ENCODE assay signal across 17 mouse cellular contexts in the genomic region with DNA sequence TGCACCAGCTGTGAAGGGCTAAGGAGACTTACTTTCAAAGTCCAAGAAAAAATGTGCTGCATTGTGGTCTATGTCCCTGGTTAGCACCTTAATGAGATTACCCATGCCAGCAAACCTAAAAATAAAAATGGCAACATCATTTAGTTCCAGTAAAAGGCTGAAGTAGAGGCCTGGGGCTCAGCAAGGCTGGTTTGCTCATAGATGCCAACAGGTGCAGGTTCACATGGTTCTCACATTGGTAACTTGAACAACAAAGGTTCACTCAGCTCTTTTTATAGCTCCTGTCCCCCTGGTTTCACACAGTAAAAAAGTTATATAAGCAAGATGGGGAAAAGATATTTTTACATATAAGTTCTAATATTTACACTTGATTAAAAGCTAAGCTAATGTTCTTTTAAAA. TPM values are rescaled to one million over a fixed set of nuclear protein-coding genes. Genes with fewer than 3 reads are reported as not detected.
"Had no signal": no experiment of that assay in that cellular context is flagged by ENCODE, and none has a peak within 500 bp of the region (broad histone marks: within the 10 kb centered on the region; RNA-seq: fewer than 3 reads in every experiment).

No protein-coding gene starts in this region.

- H3K27ac ChIP-seq: layer of hippocampus, adult 2 months; limb, embryonic 15.5 days; liver, embryonic 12.5 days; midbrain, embryonic 10.5 days; neural tube, embryonic 12.5 days had no signal

- H3K9ac ChIP-seq: limb, embryonic 15.5 days; liver, embryonic 12.5 days; lung, embryonic 14.5 days; neural tube, embryonic 12.5 days had no signal

- ATAC-seq: intestine, postnatal 0 days; liver, embryonic 12.5 days had no signal

- H3K4me2 ChIP-seq: limb, embryonic 15.5 days; liver, embryonic 12.5 days; lung, embryonic 14.5 days; neural tube, embryonic 12.5 days had no signal

- H3K4me1 ChIP-seq: limb, embryonic 15.5 days; midbrain, embryonic 10.5 days; neural tube, embryonic 12.5 days had no signal

- H3K4me3 ChIP-seq: layer of hippocampus, adult 2 months; limb, embryonic 15.5 days; liver, embryonic 12.5 days; midbrain, embryonic 10.5 days; neural tube, embryonic 12.5 days had no signal

- H3K36me3 ChIP-seq: limb, embryonic 15.5 days; liver, embryonic 12.5 days; midbrain, embryonic 10.5 days; neural tube, embryonic 12.5 days had no signal

- H3K9me3 ChIP-seq: limb, embryonic 15.5 days; liver, embryonic 12.5 days; midbrain, embryonic 10.5 days; neural tube, embryonic 12.5 days had no signal

- H3K27me3 ChIP-seq: limb, embryonic 15.5 days; liver, embryonic 12.5 days; neural tube, embryonic 12.5 days had no signal

- DNase-seq: lung, embryonic 14.5 days; lung, postnatal 10 days; lung, postnatal 4 days; midbrain, embryonic 14.5 days; right cerebral cortex, adult 18-20 months; spleen, adult 18-20 months; thymus, postnatal 36 days had no signal

RNA-seq across cellular contexts. Expression of gene Gsdmc4, which starts 45.5 kb away (rescaled TPM):
- total RNA-seq: layer of hippocampus, adult 2 months; layer of hippocampus, postnatal 10 days; left cerebral cortex, postnatal 36 days; neutrophil, adult 5-6 weeks had no signal
- polyA plus RNA-seq: limb, embryonic 15.5 days; liver, embryonic 12.5 days; liver, embryonic 16.5 days; lung, embryonic 14.5 days; midbrain, embryonic 10.5 days; midbrain, embryonic 14.5 days; neural tube, embryonic 12.5 days had no signal
